Mouse (Mus musculus) stomach, postnatal 0 days (tissue): Measurements from ENCODE around the gene Pigo. TPM values are rescaled to one million over a fixed set of nuclear protein-coding genes. Genes with fewer than 3 reads are reported as not detected.
"Not testable (repeated sequence)": the region's sequence is repeated elsewhere in the genome, so short reads cannot be mapped to it uniquely, and the experiment has no call there.

Source experiments
- ATAC-seq: fragments of 200-750 bp; cut with Nextera tagmentation; 2 replicates; pipeline ENCODE4 v1.8.0; 2017; ENCODE audit not compliant: low FRiP score, low TSS enrichment
- DNase-seq: peaks from one replicate; pipeline ENCODE4 v3.0.0-alpha.2; 2016; ENCODE audit warnings: low spot score
- H3K27ac ChIP-seq: fragments of 300-500 bp; sonication (generic); replicated peaks from 2 replicates; pipeline ENCODE4 v1.5.1; 2014; ENCODE audit warnings: mild to moderate bottlenecking, control low read depth
- H3K27me3 ChIP-seq: fragments of 300-500 bp; sonication (generic); 2 replicates; pipeline ENCODE4 v1.6.1; 2014; ENCODE audit warnings: low read length; ENCODE audit not compliant: control insufficient read depth, insufficient read depth
- H3K36me3 ChIP-seq: fragments of 300-500 bp; sonication (generic); 2 replicates; pipeline ENCODE4 v1.6.1; 2014; ENCODE audit warnings: low read length, mixed read lengths; ENCODE audit not compliant: control insufficient read depth, insufficient read depth
- H3K4me1 ChIP-seq: fragments of 300-500 bp; sonication (generic); replicated peaks from 2 replicates; pipeline ENCODE4 v1.6.1; 2014; ENCODE audit warnings: antibody characterized with exemption; ENCODE audit not compliant: control insufficient read depth, insufficient read depth
- H3K4me2 ChIP-seq: fragments of 300-500 bp; sonication (generic); replicated peaks from 2 replicates; pipeline ENCODE4 v1.6.1; 2014; ENCODE audit warnings: low read depth, mild to moderate bottlenecking, control low read depth, moderate library complexity
- H3K4me3 ChIP-seq: fragments of 300-500 bp; sonication (generic); 2 replicates; pipeline ENCODE4 v1.5.1; 2014; ENCODE audit warnings: low read depth, low read length, control low read depth
- H3K9ac ChIP-seq: fragments of 300-500 bp; sonication (generic); 2 replicates; pipeline ENCODE4 v1.6.1; 2014; ENCODE audit warnings: mild to moderate bottlenecking, low read length, control low read depth, mixed read lengths
- H3K9me3 ChIP-seq: fragments of 300-500 bp; sonication (generic); 2 replicates; pipeline ENCODE4 v1.6.1; 2016; ENCODE audit warnings: low read length; ENCODE audit not compliant: control insufficient read depth
- CTCF ChIP-seq: IDR thresholded peaks from 2 replicates; pipeline ENCODE4 v1.5.1; 2016; ENCODE audit warnings: antibody characterized with exemption, low read depth, mild to moderate bottlenecking, moderate library complexity
- EP300 ChIP-seq: optimal IDR thresholded peaks from 2 replicates; pipeline ENCODE3; 2016; ENCODE audit warnings: antibody characterized with exemption
- WGBS: fragments of 180-500 bp; shearing (Covaris S2); extraction: QIAGEN DNeasy Blood & Tissue Kit; methylation state at CpG from one replicate; pipeline ENCODE4 v1.1.7; 2014; 5-methylcytosine and 5-hydroxymethylcytosine counted together
- polyA plus RNA-seq: library from polyadenylated mRNA; unstranded; fragments of >200 nt; fragmentation: Nextera tagmentation; extraction: Ambion mirVana; gene quantifications from 2 replicates; pipeline ENCODE4 v1.2.1, GENCODE M21; 2015

Pigo gene
- polyA plus RNA-seq, 1 experiment from 2014 or later = 10.3 TPM

DNA sequence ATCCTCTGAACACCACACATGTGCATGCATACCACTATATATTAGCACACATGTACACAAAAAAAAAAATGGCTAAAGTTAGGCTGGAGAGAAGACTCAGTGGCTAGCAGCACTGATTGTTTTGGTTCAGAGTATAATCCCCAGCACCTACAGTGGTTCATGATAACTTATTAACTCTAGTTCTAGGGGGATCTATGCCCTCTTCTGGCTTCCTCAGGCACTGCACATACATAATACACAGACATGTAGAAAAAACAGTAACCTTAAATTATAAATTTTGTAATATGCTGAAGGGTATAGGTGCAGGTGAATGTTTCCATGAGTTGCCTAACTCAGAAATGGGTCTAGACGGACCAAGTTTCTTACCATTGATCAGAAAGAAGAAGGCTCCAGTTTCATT is 37.3 kb downstream of the Pigo start:
- H3K36me3 ChIP-seq = peaks cover 33% of the 10 kb centered on the region
- H3K27ac ChIP-seq = no peak overlapping the region
- DNase-seq (no peak), ATAC-seq (no peak)
- WGBS = 67% methylated on average over 1 of the region's 1 CpGs
- H3K4me1 ChIP-seq = no peaks in the 10 kb centered on the region
- no peak overlapping the region for H3K4me3 ChIP-seq
- H3K4me2 ChIP-seq = no peak overlapping the region
- no peak overlapping the region for H3K9ac ChIP-seq
- H3K27me3 ChIP-seq = no peaks in the 10 kb centered on the region
- H3K9me3 ChIP-seq = no peaks in the 10 kb centered on the region
- TF ChIP-seq CTCF = peak; percentile 49
- TF ChIP-seq EP300 = no peak

GRCm38 (mm10) chr4:42980467-42980866 is 45.2 kb downstream of the Pigo start:
- WGBS = 88% methylated on average over 7 of the region's 8 CpGs
- not testable (repeated sequence) for H3K9ac ChIP-seq, H3K4me1 ChIP-seq, H3K36me3 ChIP-seq, H3K4me3 ChIP-seq, ATAC-seq, H3K27me3 ChIP-seq, H3K27ac ChIP-seq, H3K9me3 ChIP-seq, DNase-seq, H3K4me2 ChIP-seq

- no peak overlapping the region for H3K4me2 ChIP-seq
- H3K27me3 ChIP-seq = no peaks in the 10 kb centered on the region
- DNase-seq (no peak), ATAC-seq (no peak)
- no peak for TF ChIP-seq EP300
- peak; percentile 47; the same call in 1 of the 2 replicates for TF ChIP-seq CTCF
- H3K4me1 ChIP-seq = no peaks in the 10 kb centered on the region
- H3K9ac ChIP-seq = no peak overlapping the region
- H3K9me3 ChIP-seq = no peaks in the 10 kb centered on the region
- H3K4me3 ChIP-seq = no peak overlapping the region
- 86% methylated on average over 4 of the region's 4 CpGs for WGBS
- no peaks in the 10 kb centered on the region; the same call in 1 of the 2 replicates for H3K36me3 ChIP-seq
- no peak overlapping the region for H3K27ac ChIP-seq
Measured at GRCm38 (mm10) chr4:42978062-42978461, 47.6 kb downstream of the Pigo start.

DNA sequence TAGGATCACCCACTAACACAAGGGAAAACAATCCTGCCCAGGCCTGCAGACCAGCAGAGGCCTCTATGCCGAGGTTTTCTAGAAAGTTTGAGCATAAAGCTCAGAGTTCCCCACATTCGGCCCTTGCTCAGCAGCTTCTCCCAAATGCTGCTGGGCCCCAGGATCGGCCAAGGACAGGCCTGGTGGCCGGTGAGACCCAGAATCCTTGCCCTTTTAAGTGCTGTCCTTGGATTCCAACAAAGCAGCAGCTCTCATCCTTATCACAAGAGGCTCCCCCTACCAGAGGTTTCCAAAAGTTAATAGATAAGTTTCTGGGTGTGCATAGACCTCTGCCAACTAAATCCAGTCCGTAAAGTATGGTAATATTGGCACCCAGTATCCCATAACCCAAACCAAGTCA is 51.8 kb downstream of the Pigo start:
- ATAC-seq (no peak), DNase-seq (no peak)
- 71% methylated on average over 5 of the region's 5 CpGs for WGBS

DNA sequence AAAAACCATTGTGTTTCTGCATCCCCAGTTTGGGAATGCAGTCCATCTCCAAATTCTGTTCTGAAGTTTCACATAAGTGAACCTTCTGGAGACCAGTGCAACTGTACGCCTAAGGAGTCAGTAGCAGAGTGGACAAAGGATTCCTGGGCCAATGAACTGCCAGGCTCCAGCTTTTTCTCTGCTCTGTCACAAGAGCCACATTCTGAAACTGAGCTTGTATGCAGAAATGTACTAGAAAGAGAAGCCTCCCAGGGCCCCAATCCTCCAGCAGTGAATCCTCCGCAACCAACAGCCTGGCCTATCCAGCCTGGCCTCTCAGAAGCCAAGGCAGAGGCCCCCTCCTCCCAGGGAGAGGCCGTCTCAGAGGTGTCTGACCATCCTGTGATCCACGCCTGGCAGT is 52.7 kb downstream of the Pigo start:
- Histone ChIP-seq H3K9me3 (no peaks in the 10 kb centered on the region), H3K4me1 (no peaks in the 10 kb centered on the region), H3K4me3 (no peak overlapping the region), H3K36me3 (no peaks in the 10 kb centered on the region), H3K27me3 (no peaks in the 10 kb centered on the region), H3K9ac (no peak overlapping the region), H3K4me2 (no peak overlapping the region), H3K27ac (no peak overlapping the region)
- no peak for TF ChIP-seq EP300
- no peak for TF ChIP-seq CTCF
- no peak for ATAC-seq
- 74% methylated on average over 4 of the region's 4 CpGs for WGBS
- no peak for DNase-seq

More for the DNA sequence above, 51.8 kb downstream of the Pigo start:
- H3K36me3 ChIP-seq = no peaks in the 10 kb centered on the region
- H3K27me3 ChIP-seq = no peaks in the 10 kb centered on the region
- no peak overlapping the region for H3K4me2 ChIP-seq
- H3K4me1 ChIP-seq = no peaks in the 10 kb centered on the region
- H3K4me3 ChIP-seq = no peak overlapping the region
- H3K9ac ChIP-seq = no peak overlapping the region
- no peak overlapping the region for H3K27ac ChIP-seq
- H3K9me3 ChIP-seq = no peaks in the 10 kb centered on the region
- TF ChIP-seq CTCF (no peak), EP300 (no peak)

GRCm38 (mm10) chr4:42969304-42969703 is 56.3 kb downstream of the Pigo start, which contains the start of gene 1700022I11Rik:
TSS of gene 1700022I11Rik (plus strand) at chr4:42969604.
- Histone ChIP-seq H3K4me1 (no peaks in the 10 kb centered on the region), H3K27me3 (no peaks in the 10 kb centered on the region), H3K36me3 (no peaks in the 10 kb centered on the region), H3K9ac (no peak within 1 kb of the TSS), H3K4me2 (no peak within 1 kb of the TSS), H3K27ac (no peak within 1 kb of the TSS), H3K4me3 (no peak within 1 kb of the TSS), H3K9me3 (no peaks in the 10 kb centered on the region)
- DNase-seq (no peak), ATAC-seq (no peak)
- no peak for TF ChIP-seq EP300
- no peak for TF ChIP-seq CTCF
- WGBS = 85% methylated on average over 4 of the region's 4 CpGs

Other genes starting within 250 kb of the Pigo start
- gene Fam205a1, start 171.9 kb downstream of the Pigo start, polyA plus RNA-seq = not detected in 2 replicates
- gene Gm12394, start 169.0 kb downstream of the Pigo start, polyA plus RNA-seq = 0.07 and 0.12 TPM in 2 replicates
- 0.11 TPM in 2 replicates for gene Fam205c, start 151.6 kb downstream of the Pigo start, polyA plus RNA-seq
- gene Phf24, start 109.2 kb downstream of the Pigo start, polyA plus RNA-seq = 6.1 and 6.5 TPM in 2 replicates
- 9.0 and 9.4 TPM in 2 replicates for gene Dnajb5, start 76.0 kb downstream of the Pigo start, polyA plus RNA-seq
- gene 1700022I11Rik, start 56.2 kb downstream of the Pigo start, polyA plus RNA-seq = 0.41 and 0.46 TPM in 2 replicates
- 280 and 282 TPM in 2 replicates for gene Vcp, start 25.3 kb downstream of the Pigo start, polyA plus RNA-seq
- 7.0 and 7.7 TPM in 2 replicates for gene Fancg, start 15.3 kb downstream of the Pigo start, polyA plus RNA-seq
- gene Stoml2, start 5.9 kb upstream of the Pigo start, polyA plus RNA-seq = 151 and 157 TPM in 2 replicates
- 9.0 and 10.0 TPM in 2 replicates for gene Fam214b, start 20.4 kb upstream of the Pigo start, polyA plus RNA-seq
- gene Unc13b, start 33.1 kb upstream of the Pigo start, polyA plus RNA-seq = 3.2 and 4.5 TPM in 2 replicates
- gene Atp8b5, start 241.3 kb upstream of the Pigo start, polyA plus RNA-seq = 0.23 and 0.41 TPM in 2 replicates